Mouse (Mus musculus) macrophage (primary cell): ENCODE results near the gene Olfr356. TPM values are rescaled to one million over a fixed set of nuclear protein-coding genes. Genes with fewer than 3 reads are reported as not detected.

Experiments used
- H3K27ac ChIP-seq: fragments of 350-480 bp; formaldehyde crosslinking; 2 replicates; pipeline ENCODE4 v1.9.0; 2021
- H3K36me3 ChIP-seq: fragments of 350-480 bp; formaldehyde crosslinking; 2 replicates; pipeline ENCODE4 v1.9.0; 2021; ENCODE audit errors: inconsistent target
- H3K4me3 ChIP-seq: fragments of 350-480 bp; formaldehyde crosslinking; 2 replicates; pipeline ENCODE4 v1.9.0; 2021; ENCODE audit errors: inconsistent target
- H3K79me2 ChIP-seq: fragments of 350-480 bp; formaldehyde crosslinking; 2 replicates; pipeline ENCODE4 v1.9.0; 2021; ENCODE audit errors: inconsistent target
- WGBS: methylation state at CpG from one replicate; pipeline ENCODE4 v1.1.7; 2026; ENCODE audit warnings: inconsistent platforms; ENCODE audit not compliant: missing documents; 5-methylcytosine and 5-hydroxymethylcytosine counted together
- polyA plus RNA-seq: library from polyadenylated mRNA; stranded (reverse); fragments of 250-400 nt; gene quantifications from 3 replicates; pipeline ENCODE4 v1.2.4, GENCODE M21; 2018; ENCODE audit warnings: inconsistent platforms
- total RNA-seq, 78 experiments: library from RNA; depleted of rRNA; stranded (reverse); fragments of 250-400 nt; gene quantifications; 1 replicate in 9 of 78; 2 replicates in 24 of 78; 3 replicates in 43 of 78; 4 replicates in 2 of 78; pipeline ENCODE4 v1.2.4; 2018; ENCODE audit warnings: inconsistent platforms in 56 of 78

Olfr356 gene
- total RNA-seq (2018; cell fraction: chromatin; rRNA removed) = not detected
- not detected for total RNA-seq (2018; cell fraction: cytosol; rRNA removed)
- total RNA-seq (2018; cell fraction: nucleus; rRNA removed) = not detected
- not detected in 3 replicates for polyA plus RNA-seq

DNA sequence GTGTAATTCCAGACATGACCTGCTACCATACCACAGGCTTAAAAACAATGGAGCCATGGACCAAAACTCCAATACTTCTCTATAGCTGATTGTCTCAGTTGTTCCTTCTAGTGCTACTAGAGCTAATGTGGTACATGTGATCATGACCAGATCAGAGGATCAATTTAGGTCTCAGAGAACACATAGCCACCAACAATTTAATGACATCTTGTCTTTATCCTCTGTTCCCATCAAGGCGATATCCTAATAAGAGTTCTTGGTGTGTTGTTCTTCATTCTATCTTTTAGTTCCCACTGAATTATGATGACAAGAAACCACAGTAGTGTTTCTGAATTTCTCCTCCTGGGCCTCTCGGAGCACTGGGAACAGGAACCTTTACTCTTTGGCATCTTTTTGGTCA lies at the start of gene Olfr356:
Gene Olfr356, plus strand, starts transcription at position 301 of the 400 bp plus-strand sequence.
- Histone ChIP-seq H3K36me3 (no peaks in the 10 kb centered on the region), H3K79me2 (no peaks in the 10 kb centered on the region), H3K4me3 (no peak within 1 kb of the TSS), H3K27ac (no peak within 1 kb of the TSS)
- 88% methylated on average over 2 of the region's 2 CpGs for WGBS

DNA sequence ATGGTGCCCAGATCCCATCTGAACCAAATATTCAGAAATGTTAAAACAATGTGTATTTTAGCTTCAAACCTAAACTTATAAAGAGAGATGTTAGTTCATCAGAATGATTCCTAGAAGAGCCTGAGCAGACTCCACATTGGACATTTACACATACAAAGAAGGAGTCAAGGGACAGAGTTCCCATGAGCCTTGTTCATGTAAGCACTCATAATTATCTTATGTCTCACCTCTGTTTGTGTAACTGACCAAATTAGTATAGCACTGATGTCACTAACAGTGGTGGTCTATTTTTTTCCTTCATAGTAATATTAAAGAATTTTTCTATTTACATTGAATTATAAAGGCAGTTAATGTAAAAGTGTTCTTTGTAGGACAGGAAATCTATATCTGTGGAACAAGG lies 44.1 kb upstream of the Olfr356 start, which contains the start of gene Olfr353:
Gene Olfr353, minus strand, starts transcription at position 101 of the 400 bp plus-strand sequence.
- Histone ChIP-seq H3K4me3 (no peak within 1 kb of the TSS), H3K36me3 (no peaks in the 10 kb centered on the region), H3K27ac (no peak within 1 kb of the TSS), H3K79me2 (no peaks in the 10 kb centered on the region)

DNA sequence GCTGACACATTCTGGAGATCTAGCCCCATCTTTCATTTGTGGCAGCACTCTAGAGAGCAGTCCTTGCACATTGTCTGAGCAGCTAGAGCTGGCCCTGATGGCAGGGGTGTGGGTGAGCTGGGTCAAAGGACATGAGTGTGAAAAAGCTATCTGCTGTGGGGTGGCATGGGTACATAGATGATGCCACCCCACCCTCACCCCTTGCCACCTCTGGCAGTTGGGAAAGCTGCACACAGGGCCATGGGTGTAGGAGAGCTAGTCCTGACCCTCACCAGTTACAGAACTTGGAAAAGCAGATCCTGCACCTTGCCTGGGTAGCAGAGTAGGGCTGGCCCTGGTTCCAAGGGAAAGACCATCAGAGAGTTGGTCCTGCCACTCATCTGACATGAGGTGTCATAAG lies 39.8 kb upstream of the Olfr356 start:
- H3K79me2 ChIP-seq = no peaks in the 10 kb centered on the region
- no peak overlapping the region for H3K4me3 ChIP-seq
- H3K36me3 ChIP-seq = no peaks in the 10 kb centered on the region
- no peak overlapping the region for H3K27ac ChIP-seq

DNA sequence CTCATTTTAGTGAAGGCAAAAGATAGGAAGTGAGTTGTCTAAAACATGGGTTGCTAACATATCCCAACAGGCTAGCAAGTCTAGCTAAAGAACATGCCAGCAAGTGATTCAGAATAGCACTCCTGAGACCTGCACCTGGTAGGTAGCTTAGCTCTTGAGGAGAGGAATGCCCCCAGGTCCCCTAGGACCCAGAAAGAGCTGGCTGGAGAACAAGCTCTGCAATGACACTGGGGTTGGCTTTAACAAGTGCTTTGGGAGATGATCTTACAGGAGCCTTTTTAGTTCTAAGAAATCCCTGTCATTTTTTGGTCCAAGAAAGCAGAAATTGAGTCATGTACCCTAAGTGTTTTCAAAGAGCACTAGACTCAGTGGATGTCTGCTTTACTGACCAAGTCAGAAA lies 31.5 kb upstream of the Olfr356 start, which contains the start of gene Olfr354:
Gene Olfr354, plus strand, starts transcription at position 301 of the 400 bp plus-strand sequence.
- H3K36me3 ChIP-seq = no peaks in the 10 kb centered on the region
- no peak within 1 kb of the TSS for H3K27ac ChIP-seq
- H3K79me2 ChIP-seq = no peaks in the 10 kb centered on the region
- no peak within 1 kb of the TSS for H3K4me3 ChIP-seq

DNA sequence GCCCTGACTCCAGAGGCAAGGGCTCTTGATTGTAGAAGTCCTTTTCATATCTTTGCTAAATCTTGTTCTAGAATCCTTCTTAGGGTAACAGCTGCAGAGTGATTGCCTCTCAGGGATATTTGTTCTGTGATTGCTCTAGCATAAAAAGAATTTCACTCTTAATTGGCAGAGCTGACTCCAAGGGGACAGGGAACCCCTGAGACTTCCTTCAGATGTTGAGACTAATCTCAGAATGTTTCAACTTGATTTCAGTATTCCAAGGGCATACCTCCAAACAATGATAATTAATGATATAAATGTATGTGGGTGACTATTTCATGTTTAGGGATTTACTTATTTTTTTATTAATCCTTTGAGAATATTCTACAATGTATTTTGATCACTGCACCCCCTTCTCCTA lies 8.1 kb upstream of the Olfr356 start, which contains the start of gene Olfr355:
Gene Olfr355, minus strand, starts transcription at position 101 of the 400 bp plus-strand sequence.
- no peak within 1 kb of the TSS for H3K27ac ChIP-seq
- no peaks in the 10 kb centered on the region for H3K36me3 ChIP-seq
- H3K4me3 ChIP-seq = no peak within 1 kb of the TSS
- no peaks in the 10 kb centered on the region for H3K79me2 ChIP-seq

Other genes starting within 250 kb of the Olfr356 start
- gene Olfr347, start 205.2 kb upstream of the Olfr356 start, polyA plus RNA-seq = not detected in 3 replicates
- not detected in 3 replicates for gene Olfr348, start 152.8 kb upstream of the Olfr356 start, polyA plus RNA-seq
- not detected in 3 replicates for gene Olfr50, start 146.6 kb upstream of the Olfr356 start, polyA plus RNA-seq
- not detected in 3 replicates for gene Olfr3, start 120.1 kb upstream of the Olfr356 start, polyA plus RNA-seq
- gene Olfr350, start 90.8 kb upstream of the Olfr356 start, polyA plus RNA-seq = not detected in 3 replicates
- gene Olfr351, start 74.5 kb upstream of the Olfr356 start, polyA plus RNA-seq = not detected in 3 replicates
- not detected in 3 replicates for gene Olfr352, start 68.7 kb upstream of the Olfr356 start, polyA plus RNA-seq
- gene Olfr353, start 44.2 kb upstream of the Olfr356 start, polyA plus RNA-seq = not detected in 3 replicates
- not detected in 3 replicates for gene Olfr354, start 31.4 kb upstream of the Olfr356 start, polyA plus RNA-seq
- not detected in 3 replicates for gene Olfr355, start 8.2 kb upstream of the Olfr356 start, polyA plus RNA-seq
- gene Olfr357, start 56.7 kb downstream of the Olfr356 start, polyA plus RNA-seq = not detected in 3 replicates
- not detected in 3 replicates for gene Olfr358, start 72.2 kb downstream of the Olfr356 start, polyA plus RNA-seq
- gene Olfr360, start 128.6 kb downstream of the Olfr356 start, polyA plus RNA-seq = not detected in 3 replicates
- gene Olfr361, start 152.2 kb downstream of the Olfr356 start, polyA plus RNA-seq = not detected in 3 replicates
- not detected in 3 replicates for gene Olfr362, start 180.8 kb downstream of the Olfr356 start, polyA plus RNA-seq
- not detected in 3 replicates for gene Olfr364-ps1, start 202.2 kb downstream of the Olfr356 start, polyA plus RNA-seq